Mouse (Mus musculus): ENCODE data around the gene Papolb. TPM values are rescaled to one million over a fixed set of nuclear protein-coding genes. Genes with fewer than 3 reads are reported as not detected.

The Papolb gene
- polyA plus RNA-seq (2015; fragmentation: Nextera tagmentation; extraction: Ambion mirVana): 0.09 and 0.13 TPM in 2 replicates

DNA sequence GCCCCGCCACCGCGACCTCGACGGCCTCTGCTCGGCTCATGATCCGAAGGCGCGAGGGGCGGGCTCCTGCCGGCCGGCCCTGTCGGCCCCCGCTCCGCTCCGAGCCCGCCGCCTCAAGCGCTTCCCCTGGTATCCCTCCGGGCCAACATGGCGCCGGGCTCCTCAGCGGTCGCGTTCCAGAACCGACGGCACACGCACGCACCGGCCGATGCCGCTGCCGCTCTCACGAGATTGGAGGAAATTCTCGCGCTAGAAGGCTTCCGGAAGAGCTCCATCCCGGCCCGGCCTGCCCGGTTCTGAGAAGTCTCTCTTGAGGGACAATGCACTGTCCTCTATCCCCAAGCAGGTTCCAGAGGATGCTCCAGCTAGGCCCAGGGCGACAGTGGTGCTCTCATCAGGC is at the start of gene Papolb:
Papolb (minus strand) TSS at position 162 of the 400 bp plus-strand sequence.
- Histone ChIP-seq H3K9me3 (replicated peaks) (no peaks in the 10 kb centered on the region), H3K9ac (no peak within 1 kb of the TSS), H3K4me3 (peak within 1 kb of the TSS; percentile 24; the same call in 1 of the 2 replicates), H3K27me3 (peaks cover 12% of the 10 kb centered on the region), H3K27ac (no peak within 1 kb of the TSS), H3K4me1 (replicated peaks) (peaks cover 9% of the 10 kb centered on the region), H3K4me2 (peak within 1 kb of the TSS; percentile 45; the same call in 1 of the 2 replicates), H3K36me3 (no peaks in the 10 kb centered on the region)
- no peak for ATAC-seq (replicated peaks; ENCODE audit: insufficient number of reproducible peaks, insufficient read depth, low FRiP score, low read depth)
- 40% methylated on average over 41 of the region's 41 CpGs for WGBS

- no peaks in the 10 kb centered on the region for H3K36me3 ChIP-seq
- ATAC-seq (replicated peaks; ENCODE audit: insufficient number of reproducible peaks, insufficient read depth, low FRiP score, low read depth): no peak
- H3K4me2 ChIP-seq: no peak overlapping the region
- WGBS: 85% methylated on average over 10 of the region's 10 CpGs
- no peak overlapping the region for H3K4me3 ChIP-seq
- no peak overlapping the region for H3K27ac ChIP-seq
- H3K27me3 ChIP-seq: no peaks in the 10 kb centered on the region
- H3K4me1 ChIP-seq (replicated peaks): no peaks in the 10 kb centered on the region
- no peaks in the 10 kb centered on the region for H3K9me3 ChIP-seq (replicated peaks)
- H3K9ac ChIP-seq: no peak overlapping the region
These were observed 48.3 kb upstream of the Papolb start for GRCm38 (mm10) chr5:142578192-142578591.

- no peaks in the 10 kb centered on the region for H3K4me1 ChIP-seq (replicated peaks)
- no peaks in the 10 kb centered on the region for H3K36me3 ChIP-seq
- no peak overlapping the region for H3K9ac ChIP-seq
- peak; percentile 62 for ATAC-seq (replicated peaks; ENCODE audit: insufficient number of reproducible peaks, insufficient read depth, low FRiP score, low read depth)
- no peak overlapping the region for H3K4me3 ChIP-seq
- H3K9me3 ChIP-seq (replicated peaks): no peaks in the 10 kb centered on the region
- H3K27me3 ChIP-seq: no peaks in the 10 kb centered on the region
- no peak overlapping the region for H3K27ac ChIP-seq
- no peak overlapping the region for H3K4me2 ChIP-seq
- WGBS: 55% methylated on average over 7 of the region's 7 CpGs
These were observed 47.0 kb upstream of the Papolb start for GRCm38 (mm10) chr5:142576832-142577231.

DNA sequence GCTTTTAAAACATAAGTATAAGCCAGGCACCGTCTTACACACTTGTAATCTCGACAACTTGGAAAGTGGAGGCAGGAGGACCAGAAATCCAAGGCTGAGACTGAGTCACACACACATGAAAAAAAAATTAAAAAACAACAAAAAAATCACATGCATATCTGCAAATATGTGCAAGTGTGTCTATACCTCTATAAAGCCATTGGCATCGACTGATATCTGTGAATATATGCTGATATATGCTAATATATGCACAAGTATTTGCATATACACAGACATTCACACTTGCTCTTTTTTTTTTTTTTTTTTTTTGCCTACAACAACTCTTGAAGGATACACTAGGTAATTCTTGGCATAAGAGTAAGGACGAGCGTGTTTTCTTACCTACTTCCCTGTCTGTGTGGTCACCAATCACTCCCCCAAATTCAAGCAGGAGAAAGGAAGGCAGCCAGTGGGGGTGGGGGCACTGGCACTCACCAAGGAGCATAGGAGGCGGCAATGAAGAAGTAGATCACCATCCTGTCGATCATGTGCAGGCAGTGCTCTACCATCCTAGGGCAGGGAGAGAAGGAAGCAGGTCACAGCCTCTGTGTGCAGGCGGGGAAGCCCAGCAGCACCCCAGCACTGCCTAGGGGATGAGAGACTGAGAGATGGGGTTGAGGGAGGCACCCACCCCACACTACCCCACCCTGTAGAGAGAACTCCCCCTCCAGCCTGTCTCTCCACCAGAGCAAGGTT is 44.6 kb upstream of the Papolb start:
- no peak for ATAC-seq (replicated peaks; ENCODE audit: insufficient number of reproducible peaks, insufficient read depth, low FRiP score, low read depth)
- H3K9ac ChIP-seq: no peak overlapping the region
- no peaks in the 10 kb centered on the region for H3K9me3 ChIP-seq (replicated peaks)
- no peaks in the 10 kb centered on the region for H3K4me1 ChIP-seq (replicated peaks)
- H3K27ac ChIP-seq: no peak overlapping the region
- no peak overlapping the region for H3K4me2 ChIP-seq
- H3K36me3 ChIP-seq: no peaks in the 10 kb centered on the region
- no peaks in the 10 kb centered on the region for H3K27me3 ChIP-seq
- 72% methylated on average over 8 of the region's 8 CpGs for WGBS
- H3K4me3 ChIP-seq: no peak overlapping the region

DNA sequence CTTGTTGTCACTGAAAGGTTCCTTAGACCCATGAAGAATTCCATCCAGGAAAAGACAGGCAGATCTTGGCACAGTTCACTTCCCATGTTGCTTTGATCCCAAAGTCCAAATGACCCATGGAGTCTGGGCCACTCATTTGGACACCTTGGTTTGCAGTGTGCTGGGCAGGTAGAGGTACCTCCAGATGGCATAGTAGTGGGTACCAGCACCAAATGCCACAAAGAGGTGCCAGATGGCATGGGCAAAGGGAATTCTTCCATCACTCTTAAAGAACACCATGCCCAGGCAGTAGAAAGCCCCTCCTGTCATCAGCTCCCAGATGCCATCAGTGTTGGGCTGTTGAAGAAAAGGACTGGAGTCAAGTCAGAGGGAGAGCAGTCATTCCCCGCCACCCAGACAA is 34.7 kb upstream of the Papolb start:
- Histone ChIP-seq H3K27me3 (no peaks in the 10 kb centered on the region), H3K4me2 (no peak overlapping the region), H3K9ac (no peak overlapping the region), H3K4me1 (replicated peaks) (no peaks in the 10 kb centered on the region), H3K36me3 (no peaks in the 10 kb centered on the region), H3K27ac (no peak overlapping the region), H3K4me3 (no peak overlapping the region), H3K9me3 (replicated peaks) (no peaks in the 10 kb centered on the region)
- ATAC-seq (replicated peaks; ENCODE audit: insufficient number of reproducible peaks, insufficient read depth, low FRiP score, low read depth): no peak
- 88% methylated on average over 1 of the region's 1 CpGs for WGBS

DNA sequence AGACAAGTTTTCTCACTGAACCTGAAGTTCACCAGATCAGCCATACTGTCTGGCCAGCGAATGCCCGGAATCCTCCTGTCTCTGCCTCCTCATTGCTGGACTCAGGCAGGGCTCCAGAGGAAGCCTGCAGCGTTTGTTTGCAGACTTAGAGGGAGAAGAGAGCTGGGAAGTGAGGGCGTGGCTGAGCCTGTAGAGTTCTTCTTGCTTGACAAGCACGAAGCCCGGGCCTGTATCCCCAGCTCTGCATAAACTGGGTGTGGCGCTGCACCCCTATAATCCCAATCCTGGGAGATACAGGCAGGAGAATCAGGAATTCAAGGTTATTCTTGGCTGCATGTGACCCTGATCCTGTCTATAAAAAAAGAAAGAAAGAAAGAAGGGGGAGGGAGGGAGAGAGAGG is 30.4 kb upstream of the Papolb start:
- Histone ChIP-seq H3K27me3 (no peaks in the 10 kb centered on the region), H3K4me2 (no peak overlapping the region), H3K9ac (no peak overlapping the region), H3K4me1 (replicated peaks) (no peaks in the 10 kb centered on the region), H3K4me3 (no peak overlapping the region), H3K36me3 (no peaks in the 10 kb centered on the region), H3K9me3 (replicated peaks) (no peaks in the 10 kb centered on the region), H3K27ac (no peak overlapping the region)
- WGBS: 43% methylated on average over 7 of the region's 7 CpGs
- no peak for ATAC-seq (replicated peaks; ENCODE audit: insufficient number of reproducible peaks, insufficient read depth, low FRiP score, low read depth)

DNA sequence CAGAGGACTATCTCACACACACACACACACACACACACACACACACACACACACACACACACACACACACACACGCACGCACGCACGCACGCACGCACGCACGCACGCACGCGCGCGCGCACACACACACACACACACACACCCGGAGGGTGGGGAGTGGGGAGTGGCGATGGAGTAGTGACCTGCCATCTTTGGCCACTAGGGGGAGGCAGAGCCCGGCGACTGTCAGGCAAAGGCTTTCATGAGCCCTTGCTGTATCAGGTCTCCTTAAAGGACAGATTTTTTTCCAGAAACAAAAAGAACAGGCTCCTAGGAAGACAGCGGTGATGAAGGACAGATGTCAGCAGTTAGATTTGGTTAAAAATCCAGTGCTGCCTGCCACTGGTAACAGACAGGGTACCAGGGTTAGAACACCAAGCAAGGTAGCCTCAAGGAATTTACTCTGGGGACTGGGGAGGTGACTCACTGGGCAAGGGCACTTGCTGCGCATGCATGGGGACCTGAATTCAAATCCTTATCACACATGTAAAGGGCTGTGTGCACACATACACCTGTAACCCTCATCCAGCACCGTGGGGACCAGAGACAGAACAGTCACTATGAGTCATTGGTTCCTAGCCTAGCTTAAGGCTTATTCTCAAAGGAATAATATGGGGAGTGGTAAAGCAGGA is 27.7 kb upstream of the Papolb start:
- Histone ChIP-seq H3K4me3 (no peak overlapping the region), H3K27me3 (no peaks in the 10 kb centered on the region), H3K9me3 (replicated peaks) (no peaks in the 10 kb centered on the region), H3K27ac (no peak overlapping the region), H3K36me3 (no peaks in the 10 kb centered on the region), H3K9ac (no peak overlapping the region), H3K4me1 (replicated peaks) (no peaks in the 10 kb centered on the region), H3K4me2 (0 out of 2 replicates have a peak overlapping the region, but pooled peaks have one; percentile 21)
- WGBS: 26% methylated on average over 16 of the region's 21 CpGs
- no peak for ATAC-seq (replicated peaks; ENCODE audit: insufficient number of reproducible peaks, insufficient read depth, low FRiP score, low read depth)

GRCm38 (mm10) chr5:142556721-142557120 is 26.8 kb upstream of the Papolb start:
- no peaks in the 10 kb centered on the region for H3K36me3 ChIP-seq
- no peak overlapping the region for H3K27ac ChIP-seq
- H3K4me3 ChIP-seq: no peak overlapping the region
- 94% methylated on average over 4 of the region's 4 CpGs for WGBS
- no peak overlapping the region for H3K4me2 ChIP-seq
- H3K27me3 ChIP-seq: no peaks in the 10 kb centered on the region
- H3K4me1 ChIP-seq (replicated peaks): no peaks in the 10 kb centered on the region
- H3K9me3 ChIP-seq (replicated peaks): no peaks in the 10 kb centered on the region
- ATAC-seq (replicated peaks; ENCODE audit: insufficient number of reproducible peaks, insufficient read depth, low FRiP score, low read depth): no peak
- no peak overlapping the region for H3K9ac ChIP-seq

- Histone ChIP-seq H3K4me2 (no peak overlapping the region), H3K4me1 (replicated peaks) (peaks cover 1% of the 10 kb centered on the region; the same call in 1 of the 2 replicates), H3K4me3 (no peak overlapping the region), H3K9ac (no peak overlapping the region), H3K36me3 (no peaks in the 10 kb centered on the region), H3K27ac (no peak overlapping the region), H3K9me3 (replicated peaks) (no peaks in the 10 kb centered on the region), H3K27me3 (no peaks in the 10 kb centered on the region)
- ATAC-seq (replicated peaks; ENCODE audit: insufficient number of reproducible peaks, insufficient read depth, low FRiP score, low read depth): no peak
- WGBS: 73% methylated on average over 5 of the region's 5 CpGs
These were observed 26.0 kb upstream of the Papolb start for GRCm38 (mm10) chr5:142555866-142556265.

DNA sequence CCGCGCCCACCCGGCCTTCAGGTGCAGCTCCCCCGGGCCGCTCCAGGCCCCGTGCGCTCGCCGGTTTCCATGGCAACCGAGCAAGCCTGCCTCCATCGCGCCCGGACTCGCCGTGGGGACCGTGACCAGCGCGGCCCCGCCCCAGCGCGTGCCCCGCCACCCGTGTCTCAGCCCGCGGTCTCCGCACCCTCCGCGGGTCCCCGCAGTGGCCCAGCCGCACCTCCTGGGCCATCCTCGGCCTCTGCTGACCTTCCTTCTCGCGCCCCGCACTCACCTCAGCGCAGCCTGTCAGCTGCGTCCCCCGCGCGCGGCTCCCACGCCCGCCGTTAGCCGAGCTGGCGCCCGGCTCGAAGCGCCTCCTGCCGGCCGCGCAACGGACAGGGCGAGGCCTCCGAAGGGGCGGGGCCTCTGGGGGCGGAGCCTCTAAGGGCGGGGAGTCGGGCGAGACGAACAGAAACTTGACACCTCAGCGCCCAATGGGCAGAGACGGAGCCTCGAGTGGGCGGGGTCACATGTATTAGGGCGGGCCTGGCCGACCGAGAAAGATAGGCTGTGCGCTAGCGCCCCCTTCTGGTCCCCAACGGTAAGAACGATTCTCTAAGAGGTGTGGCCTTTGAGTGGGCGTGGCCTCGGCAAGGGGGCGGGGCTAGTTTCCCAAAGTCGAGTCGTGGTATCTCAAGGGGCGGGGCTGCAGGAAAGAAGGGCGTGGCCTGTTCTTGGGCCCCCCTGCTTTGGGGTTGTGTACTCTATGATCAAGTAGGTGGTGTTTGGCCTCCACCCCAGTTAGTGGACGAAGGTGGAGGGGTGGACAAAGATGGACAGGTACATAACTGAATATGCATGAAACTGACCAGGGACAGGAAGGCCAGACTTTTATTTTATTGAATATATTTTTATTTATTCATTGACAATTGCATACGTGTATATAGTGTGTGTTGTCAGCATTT is 21.1 kb upstream of the Papolb start, which contains the start of gene Radil:
Radil (minus strand) TSS at position 393 of the 947 bp plus-strand sequence.
- Histone ChIP-seq H3K27ac (peak within 1 kb of the TSS; percentile 81), H3K9ac (peak within 1 kb of the TSS; percentile 74), H3K4me3 (peak within 1 kb of the TSS; percentile 69), H3K27me3 (no peaks in the 10 kb centered on the region), H3K36me3 (no peaks in the 10 kb centered on the region), H3K4me1 (replicated peaks) (peaks cover 14% of the 10 kb centered on the region), H3K4me2 (peak within 1 kb of the TSS; percentile 99), H3K9me3 (replicated peaks) (no peaks in the 10 kb centered on the region)
- peak; percentile 94 for ATAC-seq (replicated peaks; ENCODE audit: insufficient number of reproducible peaks, insufficient read depth, low FRiP score, low read depth)
- WGBS: 2% methylated on average over 80 of the region's 80 CpGs

Data from heart, embryonic 15.5 days (tissue).